Mouse (Mus musculus) midbrain, embryonic 11.5 days (tissue): Measurements from ENCODE around the gene Plekhg2. TPM values are rescaled to one million over a fixed set of nuclear protein-coding genes. Genes with fewer than 3 reads are reported as not detected.

Experiments used
- ATAC-seq: fragments of 200-750 bp; cut with Nextera tagmentation; 2 replicates; pipeline ENCODE4 v1.8.0; 2017; ENCODE audit warnings: moderate TSS enrichment, moderate library complexity; ENCODE audit not compliant: low FRiP score
- DNase-seq: peaks from one replicate; pipeline ENCODE4 v3.0.0; 2015; ENCODE audit warnings: low spot score; ENCODE audit errors: missing footprints
- H3K27ac ChIP-seq: fragments of 300-500 bp; sonication (generic); 2 replicates; pipeline ENCODE4 v1.5.1; 2014; ENCODE audit warnings: low read depth, low read length
- H3K27me3 ChIP-seq: fragments of 300-500 bp; sonication (generic); 2 replicates; pipeline ENCODE4 v1.6.1; 2014; ENCODE audit warnings: mild to moderate bottlenecking, low read length, moderate library complexity, mixed read lengths; ENCODE audit not compliant: control insufficient read depth, insufficient read depth
- H3K36me3 ChIP-seq: fragments of 300-500 bp; sonication (generic); 2 replicates; pipeline ENCODE4 v1.6.1; 2014; ENCODE audit warnings: mild to moderate bottlenecking, low read length, moderate library complexity, mixed read lengths; ENCODE audit not compliant: control insufficient read depth, insufficient read depth
- H3K4me1 ChIP-seq: fragments of 300-500 bp; sonication (generic); 2 replicates; pipeline ENCODE4 v1.6.1; 2014; ENCODE audit warnings: low read length; ENCODE audit not compliant: control insufficient read depth, insufficient read depth
- H3K4me2 ChIP-seq: fragments of 300-500 bp; sonication (generic); 2 replicates; pipeline ENCODE4 v1.6.1; 2014; ENCODE audit warnings: mild to moderate bottlenecking, moderate library complexity
- H3K4me3 ChIP-seq: fragments of 300-500 bp; sonication (generic); 2 replicates; pipeline ENCODE4 v1.5.1; 2014; ENCODE audit warnings: low read depth, low read length
- H3K9ac ChIP-seq: fragments of 300-500 bp; sonication (generic); 2 replicates; pipeline ENCODE4 v1.6.1; 2014; ENCODE audit warnings: low read length
- H3K9me3 ChIP-seq: fragments of 300-500 bp; sonication (generic); 2 replicates; pipeline ENCODE4 v1.6.1; 2016; ENCODE audit warnings: low read length; ENCODE audit not compliant: control insufficient read depth
- WGBS: fragments of 180-500 bp; shearing (Covaris S2); extraction: QIAGEN DNeasy Blood & Tissue Kit; methylation state at CpG from one replicate; pipeline ENCODE4 v1.1.7; 2014; 5-methylcytosine and 5-hydroxymethylcytosine counted together
- polyA plus RNA-seq: library from polyadenylated mRNA; unstranded; fragments of >200 nt; fragmentation: Nextera tagmentation; extraction: Ambion mirVana; gene quantifications from 2 replicates; pipeline ENCODE4 v1.2.1, GENCODE M21; 2014

Gene Plekhg2
- polyA plus RNA-seq, 1 experiment from 2014 or later = 39.4 TPM

- Histone ChIP-seq H3K4me3 (peak within 1 kb of the TSS; percentile 99), H3K9ac (peak within 1 kb of the TSS; percentile 93), H3K9me3 (no peaks in the 10 kb centered on the region), H3K27me3 (no peaks in the 10 kb centered on the region), H3K36me3 (peaks cover 24% of the 10 kb centered on the region; the same call in 1 of the 2 replicates), H3K27ac (peak within 1 kb of the TSS; percentile 57), H3K4me2 (peak within 1 kb of the TSS; percentile 92), H3K4me1 (peaks cover 10% of the 10 kb centered on the region; the same call in 1 of the 2 replicates)
- WGBS = 1% methylated on average over 43 of the region's 45 CpGs
- ATAC-seq (peak; percentile 96), DNase-seq (peak; percentile 98)
These were observed 60.4 kb downstream of the Plekhg2 start, which contains the start of gene Timm50 for GRCm38 (mm10) chr7:28311926-28312543. TSS of gene Timm50 (minus strand) at chr7:28312072.

GRCm38 (mm10) chr7:28311151-28311925, 61.1 kb downstream of the Plekhg2 start:
- ATAC-seq (peak; percentile 47), DNase-seq (peak; percentile 91)
- peak overlapping the region; percentile 57 for H3K27ac ChIP-seq
- H3K9ac ChIP-seq = peak overlapping the region; percentile 93
- peak overlapping the region; percentile 99 for H3K4me3 ChIP-seq
- WGBS = 7% methylated on average over 35 of the region's 35 CpGs
- H3K4me2 ChIP-seq = peak overlapping the region; percentile 92
- peaks cover 26% of the 10 kb centered on the region for H3K36me3 ChIP-seq
- no peaks in the 10 kb centered on the region for H3K27me3 ChIP-seq
- H3K4me1 ChIP-seq = peaks cover 10% of the 10 kb centered on the region; the same call in 1 of the 2 replicates
- no peaks in the 10 kb centered on the region for H3K9me3 ChIP-seq

- no peaks in the 10 kb centered on the region for H3K27me3 ChIP-seq
- 62% methylated on average over 9 of the region's 9 CpGs for WGBS
- H3K36me3 ChIP-seq = peaks cover 23% of the 10 kb centered on the region
- ATAC-seq (peak; percentile 44), DNase-seq (no peak)
- H3K27ac ChIP-seq = peak overlapping the region; percentile 73
- H3K4me1 ChIP-seq = peaks cover 10% of the 10 kb centered on the region; the same call in 1 of the 2 replicates
- H3K9me3 ChIP-seq = no peaks in the 10 kb centered on the region
- H3K4me2 ChIP-seq = peak overlapping the region; percentile 92
- H3K9ac ChIP-seq = peak overlapping the region; percentile 40; the same call in 1 of the 2 replicates
- H3K4me3 ChIP-seq = peak overlapping the region; percentile 99
These were observed 62.7 kb downstream of the Plekhg2 start for GRCm38 (mm10) chr7:28309737-28310136.

Other genes starting within 250 kb of the Plekhg2 start
- 0.03 and 0.08 TPM in 2 replicates for gene 9530053A07Rik, start 243.1 kb downstream of the Plekhg2 start, polyA plus RNA-seq
- gene Fbl, start 202.9 kb downstream of the Plekhg2 start, polyA plus RNA-seq = 43.2 and 46.0 TPM in 2 replicates
- gene Dyrk1b, start 193.1 kb downstream of the Plekhg2 start, polyA plus RNA-seq = 14.5 and 16.0 TPM in 2 replicates
- 10.1 and 13.4 TPM in 2 replicates for gene Eid2, start 104.7 kb downstream of the Plekhg2 start, polyA plus RNA-seq
- gene Eid2b, start 94.9 kb downstream of the Plekhg2 start, polyA plus RNA-seq = 18.0 and 21.9 TPM in 2 replicates
- 0.41 and 0.48 TPM in 2 replicates for gene Selenov, start 81.4 kb downstream of the Plekhg2 start, polyA plus RNA-seq
- 89.6 and 90.0 TPM in 2 replicates for gene Dll3, start 70.4 kb downstream of the Plekhg2 start, polyA plus RNA-seq
- gene Timm50, start 60.5 kb downstream of the Plekhg2 start, polyA plus RNA-seq = 195 and 214 TPM in 2 replicates
- gene Supt5, start 33.9 kb downstream of the Plekhg2 start, polyA plus RNA-seq = 71.3 and 82.2 TPM in 2 replicates
- 740 and 824 TPM in 2 replicates for gene Rps16, start 21.9 kb downstream of the Plekhg2 start, polyA plus RNA-seq
- gene Zfp36, start 7.7 kb upstream of the Plekhg2 start, polyA plus RNA-seq = 3.3 and 3.5 TPM in 2 replicates
- 44.4 and 50.5 TPM in 2 replicates for gene Med29, start 20.1 kb upstream of the Plekhg2 start, polyA plus RNA-seq
- 72.8 and 83.8 TPM in 2 replicates for gene Paf1, start 20.4 kb upstream of the Plekhg2 start, polyA plus RNA-seq
- gene Gmfg, start 64.8 kb upstream of the Plekhg2 start, polyA plus RNA-seq = 6.3 and 7.5 TPM in 2 replicates
- gene Lrfn1, start 79.4 kb upstream of the Plekhg2 start, polyA plus RNA-seq = 4.5 and 5.0 TPM in 2 replicates
- not detected in 2 replicates for gene Ifnl2, start 137.9 kb upstream of the Plekhg2 start, polyA plus RNA-seq
- gene Ifnl3, start 150.2 kb upstream of the Plekhg2 start, polyA plus RNA-seq = not detected in 2 replicates
- not detected in 2 replicates for gene Sycn, start 168.3 kb upstream of the Plekhg2 start, polyA plus RNA-seq
- gene Nccrp1, start 174.7 kb upstream of the Plekhg2 start, polyA plus RNA-seq = not detected in 2 replicates
- gene Samd4b, start 225.5 kb upstream of the Plekhg2 start, polyA plus RNA-seq = 23.8 and 27.8 TPM in 2 replicates
- gene Pak4, start 225.6 kb upstream of the Plekhg2 start, polyA plus RNA-seq = 29.6 and 32.5 TPM in 2 replicates